Mouse (Mus musculus) liver, embryonic 14.5 days (tissue): ENCODE measurements around the gene Atad3a.

Source experiments
- CTCF ChIP-seq: IDR thresholded peaks from 2 replicates; pipeline ENCODE4 v1.5.1; 2016; ENCODE audit warnings: antibody characterized with exemption, low read depth, control low read depth
- EP300 ChIP-seq: IDR thresholded peaks from 2 replicates; pipeline ENCODE4 v1.6.1; 2016; ENCODE audit warnings: antibody characterized with exemption, low read depth

GRCm38 (mm10) chr4:155790021-155790489, 29.2 kb upstream of the Atad3a start, which contains the start of gene Ankrd65:
- TF ChIP-seq CTCF: no peak
- no peak for TF ChIP-seq EP300
